Mouse (Mus musculus) left cerebral cortex, adult 2 months (tissue): Measurements from ENCODE around the gene Ebf3. TPM values are rescaled to one million over a fixed set of nuclear protein-coding genes. Genes with fewer than 3 reads are reported as not detected.
A peak's percentile ranks its signal among the peaks of the same experiment; 100 is the strongest.

ENCODE experiments used
- DNase-seq, 2 experiments: peaks; one replicate each; pipeline ENCODE4 v3.0.0; 2021 to 2022; ENCODE audit warnings: low spot score in 2 of 2, mixed read lengths in 1 of 2; ENCODE audit errors: extremely low spot score in 1 of 2
- H3K27ac ChIP-seq: fragments of 200-600 bp; 2 replicates; pipeline ENCODE4 v1.8.1; 2022
- H3K4me3 ChIP-seq: fragments of 200-600 bp; 2 replicates; pipeline ENCODE4 v1.8.1; 2022
- CTCF ChIP-seq: fragments of 200-600 bp; IDR thresholded peaks from 2 replicates; pipeline ENCODE4 v1.8.1; 2022; ENCODE audit warnings: antibody characterized with exemption, mild to moderate bottlenecking, moderate library complexity
- intact Hi-C: fragments of 180-260 bp; cut with DNase I; formaldehyde crosslinking; loops from one replicate; pipeline ENCODE4 v1.15.1; 2025
- total RNA-seq, 2 experiments: library from RNA; stranded (reverse); gene quantifications; 2 replicates each; pipeline ENCODE4 v1.2.3; 2021

Ebf3 gene
- total RNA-seq, 2 experiments from 2014 or later = 0.20 to 0.35 TPM

- intact Hi-C loops = no loop called here
- DNase-seq = no peak
Observed at GRCm38 (mm10) chr7:137213444-137213843, 100.8 kb downstream of the Ebf3 start.

DNA sequence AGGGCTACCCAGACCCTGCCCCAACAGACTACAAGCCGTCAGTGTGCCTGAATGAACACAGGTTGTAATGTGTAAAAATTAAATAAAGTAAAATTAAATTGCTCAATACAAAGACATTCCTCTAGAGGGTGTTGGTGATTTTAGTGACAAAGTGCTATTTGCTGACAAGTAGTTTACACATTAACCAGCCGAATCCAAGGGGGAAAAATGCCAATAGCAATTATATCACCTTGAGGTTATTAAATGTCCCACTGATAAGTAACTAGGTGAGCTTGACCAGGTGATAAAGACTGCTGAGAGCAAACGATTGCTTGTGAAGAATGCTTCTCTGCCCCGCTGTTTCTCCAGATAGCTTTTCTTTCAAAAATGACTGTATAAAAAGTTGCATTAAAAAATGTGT is 102.9 kb downstream of the Ebf3 start:
- Histone ChIP-seq H3K27ac (no peak overlapping the region), H3K4me3 (no peak overlapping the region)
- TF ChIP-seq CTCF = peak; percentile 29
- DNase-seq = no peak
- intact Hi-C loops = no loop called here

More at GRCm38 (mm10) chr7:137213444-137213843, 100.8 kb downstream of the Ebf3 start:
- TF ChIP-seq CTCF = no peak
- Histone ChIP-seq H3K27ac (no peak overlapping the region), H3K4me3 (no peak overlapping the region)

- Histone ChIP-seq H3K27ac (no peak overlapping the region), H3K4me3 (no peak overlapping the region)
- TF ChIP-seq CTCF = no peak
- DNase-seq = no peak
- intact Hi-C loops = no loop called here
Observed at GRCm38 (mm10) chr7:137209688-137210345, 104.4 kb downstream of the Ebf3 start.

- intact Hi-C loops = no loop called here
- Histone ChIP-seq H3K27ac (no peak overlapping the region), H3K4me3 (no peak overlapping the region)
- no peak for DNase-seq
- TF ChIP-seq CTCF = no peak
Observed at GRCm38 (mm10) chr7:137208556-137208955, 105.7 kb downstream of the Ebf3 start.

GRCm38 (mm10) chr7:137206770-137207285 is 107.4 kb downstream of the Ebf3 start:
- no peak for TF ChIP-seq CTCF
- Histone ChIP-seq H3K27ac (no peak overlapping the region), H3K4me3 (no peak overlapping the region)
- DNase-seq = no peak
- intact Hi-C loops = no loop called here

GRCm38 (mm10) chr7:137199533-137199932 is 114.7 kb downstream of the Ebf3 start:
- intact Hi-C loops = loop anchor here (10.0 kb wide), 1 partner anchor 375 kb away; no protein-coding TSS in a partner anchor
- Histone ChIP-seq H3K27ac (no peak overlapping the region), H3K4me3 (no peak overlapping the region)
- no peak for TF ChIP-seq CTCF
- no peak for DNase-seq

DNA sequence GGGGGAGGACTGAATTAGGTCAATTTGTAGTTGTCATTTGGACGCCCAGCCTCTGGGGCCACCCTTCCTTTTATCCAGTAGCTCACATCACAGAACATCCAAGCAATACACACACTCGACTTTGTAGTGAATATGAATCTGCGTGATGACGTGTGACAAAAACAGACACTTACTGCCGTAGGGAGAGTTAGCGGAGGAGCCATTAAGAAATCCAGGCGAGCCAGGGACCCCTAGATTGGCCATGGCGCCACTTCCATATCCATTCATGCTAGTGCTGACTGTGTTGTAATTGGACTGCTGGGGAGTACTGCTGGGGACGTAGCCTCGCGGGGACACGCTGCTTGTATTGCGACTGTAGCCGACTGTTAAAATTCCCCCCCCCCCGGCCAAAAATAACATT is 115.3 kb downstream of the Ebf3 start:
- Histone ChIP-seq H3K27ac (no peak overlapping the region), H3K4me3 (no peak overlapping the region)
- no peak for TF ChIP-seq CTCF
- no peak for DNase-seq
- intact Hi-C loops = loop anchor here (10.0 kb wide), 1 partner anchor 374 kb away; no protein-coding TSS in a partner anchor

- H3K27ac ChIP-seq = no peak overlapping the region
- intact Hi-C loops = loop anchor here (10.0 kb wide), 1 partner anchor 373 kb away; no protein-coding TSS in a partner anchor
- TF ChIP-seq CTCF = no peak
- H3K4me3 ChIP-seq = no peak overlapping the region
- no peak for DNase-seq
Observed at GRCm38 (mm10) chr7:137197118-137198030, 116.9 kb downstream of the Ebf3 start.

DNA sequence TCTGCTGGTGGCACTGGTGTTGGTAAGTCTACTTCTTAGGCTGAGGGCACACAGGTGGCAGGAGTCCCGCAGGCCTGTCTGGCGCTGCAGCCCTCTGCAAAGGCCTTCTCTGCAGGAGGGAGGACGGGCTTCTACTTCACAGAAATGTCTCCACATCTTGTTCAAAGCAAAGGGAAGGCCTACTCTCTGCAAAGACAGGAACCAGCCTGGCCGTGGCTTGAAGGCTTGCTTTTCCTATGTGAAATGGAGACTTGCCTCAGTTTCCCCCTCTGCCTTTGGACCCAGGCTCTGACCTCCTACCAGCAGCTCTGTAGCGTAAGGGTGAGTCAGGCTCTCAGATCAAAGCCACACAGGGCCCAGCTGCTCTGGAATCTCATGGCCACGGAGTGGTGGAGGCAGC is 117.7 kb downstream of the Ebf3 start:
- no peak for TF ChIP-seq CTCF
- Histone ChIP-seq H3K4me3 (no peak overlapping the region), H3K27ac (no peak overlapping the region)
- intact Hi-C loops = loop anchor here (10.0 kb wide), 1 partner anchor 372 kb away; no protein-coding TSS in a partner anchor
- no peak for DNase-seq

DNA sequence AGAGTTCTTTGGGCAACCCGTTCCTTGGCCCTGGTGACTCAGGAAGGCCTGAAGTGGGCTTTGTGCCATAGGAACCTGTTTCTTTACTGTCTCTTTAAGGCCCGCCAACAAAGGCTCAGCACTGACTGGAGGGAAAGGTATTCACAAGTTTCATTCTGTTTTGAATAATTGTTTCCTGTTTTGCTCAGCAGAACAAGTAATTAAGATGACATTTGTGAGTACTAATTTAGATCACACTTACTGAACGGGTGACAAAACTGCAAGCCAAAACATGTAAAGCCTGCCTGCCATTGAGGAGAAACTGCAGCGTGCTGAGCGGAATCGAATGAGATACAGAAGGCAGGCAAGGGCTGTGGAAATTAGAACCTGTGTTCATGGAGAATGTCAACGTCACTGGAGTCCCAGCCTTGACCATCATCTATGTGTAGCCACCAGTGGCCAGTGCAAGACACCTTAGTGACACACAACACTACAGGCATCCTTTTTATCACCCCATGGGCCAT is 121.4 kb downstream of the Ebf3 start:
- TF ChIP-seq CTCF = no peak
- intact Hi-C loops = loop anchor here (10.0 kb wide), 1 partner anchor 368 kb away; no protein-coding TSS in a partner anchor
- no peak for DNase-seq
- H3K4me3 ChIP-seq = no peak overlapping the region
- no peak overlapping the region for H3K27ac ChIP-seq

DNA sequence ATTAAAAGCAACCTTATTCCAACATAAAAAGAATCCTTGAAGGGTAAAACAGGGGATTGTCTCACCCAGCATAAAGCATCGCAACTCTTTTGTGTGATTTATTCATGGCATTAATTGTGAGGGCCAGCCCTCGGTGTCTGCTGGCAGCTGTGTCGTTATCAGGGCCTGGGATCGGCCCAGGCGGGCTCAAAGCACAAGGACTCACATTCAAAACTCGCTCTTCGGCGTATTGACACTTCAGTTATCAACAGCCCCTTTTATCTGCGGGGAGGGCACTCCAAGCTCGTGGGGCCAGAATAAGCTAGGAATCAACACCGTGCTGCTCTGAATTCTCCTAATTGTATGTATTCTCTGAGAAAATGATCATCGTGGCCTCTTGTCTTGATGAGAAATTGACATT is 122.4 kb downstream of the Ebf3 start:
- TF ChIP-seq CTCF = no peak
- no peak for DNase-seq
- intact Hi-C loops = loop anchor here (10.0 kb wide), 1 partner anchor 367 kb away; no protein-coding TSS in a partner anchor
- H3K4me3 ChIP-seq = no peak overlapping the region
- no peak overlapping the region for H3K27ac ChIP-seq

- TF ChIP-seq CTCF = no peak
- intact Hi-C loops = no loop called here
- Histone ChIP-seq H3K27ac (no peak overlapping the region), H3K4me3 (no peak overlapping the region)
- no peak for DNase-seq
Observed at GRCm38 (mm10) chr7:137172278-137172677, 142.0 kb downstream of the Ebf3 start.
